Mouse (Mus musculus) small intestine, adult 2 months (tissue): ENCODE data around the gene Ablim2. TPM values are rescaled to one million over a fixed set of nuclear protein-coding genes. Genes with fewer than 3 reads are reported as not detected.

ENCODE experiments used
- H3K27ac ChIP-seq: fragments of 200-500 bp; 2 replicates; pipeline ENCODE4 v1.5.1; 2012; ENCODE audit warnings: low read depth, low read length, control low read depth, inconsistent platforms; ENCODE audit not compliant: insufficient read depth
- H3K27me3 ChIP-seq: fragments of 200-500 bp; 2 replicates; pipeline ENCODE4 v1.6.1; 2012; ENCODE audit warnings: mild to moderate bottlenecking, moderate library complexity, low read length, inconsistent platforms; ENCODE audit not compliant: control insufficient read depth, insufficient read depth
- H3K36me3 ChIP-seq: fragments of 200-500 bp; 2 replicates; pipeline ENCODE4 v1.6.1; 2012; ENCODE audit warnings: mild to moderate bottlenecking, low read length, control low read depth, inconsistent platforms; ENCODE audit not compliant: control insufficient read depth, insufficient read depth
- H3K4me1 ChIP-seq: fragments of 200-500 bp; 2 replicates; pipeline ENCODE4 v1.6.1; 2012; ENCODE audit warnings: low read length, inconsistent platforms, mixed read lengths; ENCODE audit not compliant: control insufficient read depth, insufficient read depth, insufficient read length
- H3K4me3 ChIP-seq: fragments of 200-500 bp; 2 replicates; pipeline ENCODE4 v1.5.1; 2012; ENCODE audit warnings: low read depth, mild to moderate bottlenecking, control low read depth, inconsistent platforms, low read length, moderate library complexity
- CTCF ChIP-seq: fragments of 200-500 bp; IDR thresholded peaks from 2 replicates; pipeline ENCODE4 v1.5.1; 2012; ENCODE audit warnings: low read depth, mild to moderate bottlenecking, control low read depth, inconsistent platforms, low read length, moderate library complexity, mixed read lengths; ENCODE audit not compliant: insufficient replicate concordance, insufficient read length; ENCODE audit errors: extremely low read depth
- POLR2A ChIP-seq: fragments of 200-500 bp; IDR thresholded peaks from 2 replicates; pipeline ENCODE4 v1.6.1; 2012; ENCODE audit warnings: low read depth, mild to moderate bottlenecking, control low read depth, inconsistent platforms, low read length, moderate library complexity
- WGBS: fragments of 180-500 bp; shearing (Covaris S2); methylation state at CpG from one replicate; pipeline ENCODE4 v1.1.7; 2018; 5-methylcytosine and 5-hydroxymethylcytosine counted together
- polyA plus RNA-seq: library from polyadenylated mRNA; depleted of rRNA; stranded (reverse); fragments of >200 nt; gene quantifications from 2 replicates; pipeline ENCODE4 v1.2.3, GENCODE M21; 2012

Gene Ablim2
- polyA plus RNA-seq, 1 experiment = 9.1 TPM

- Histone ChIP-seq H3K4me1 (no peaks in the 10 kb centered on the region; the same call in 1 of the 2 replicates), H3K27ac (no peak overlapping the region), H3K4me3 (no peak overlapping the region), H3K27me3 (no peaks in the 10 kb centered on the region), H3K36me3 (no peaks in the 10 kb centered on the region)
- 69% methylated on average over 3 of the region's 3 CpGs for WGBS
- TF ChIP-seq POLR2A = no peak
- TF ChIP-seq CTCF = no peak
These were observed 52.8 kb downstream of the Ablim2 start for GRCm38 (mm10) chr5:35810526-35810925.

GRCm38 (mm10) chr5:35811639-35812295 is 54.1 kb downstream of the Ablim2 start:
- H3K36me3 ChIP-seq = no peaks in the 10 kb centered on the region
- H3K4me3 ChIP-seq = no peak overlapping the region
- no peaks in the 10 kb centered on the region for H3K27me3 ChIP-seq
- no peaks in the 10 kb centered on the region; the same call in 1 of the 2 replicates for H3K4me1 ChIP-seq
- 58% methylated on average over 13 of the region's 13 CpGs for WGBS
- TF ChIP-seq CTCF = no peak
- no peak overlapping the region for H3K27ac ChIP-seq

DNA sequence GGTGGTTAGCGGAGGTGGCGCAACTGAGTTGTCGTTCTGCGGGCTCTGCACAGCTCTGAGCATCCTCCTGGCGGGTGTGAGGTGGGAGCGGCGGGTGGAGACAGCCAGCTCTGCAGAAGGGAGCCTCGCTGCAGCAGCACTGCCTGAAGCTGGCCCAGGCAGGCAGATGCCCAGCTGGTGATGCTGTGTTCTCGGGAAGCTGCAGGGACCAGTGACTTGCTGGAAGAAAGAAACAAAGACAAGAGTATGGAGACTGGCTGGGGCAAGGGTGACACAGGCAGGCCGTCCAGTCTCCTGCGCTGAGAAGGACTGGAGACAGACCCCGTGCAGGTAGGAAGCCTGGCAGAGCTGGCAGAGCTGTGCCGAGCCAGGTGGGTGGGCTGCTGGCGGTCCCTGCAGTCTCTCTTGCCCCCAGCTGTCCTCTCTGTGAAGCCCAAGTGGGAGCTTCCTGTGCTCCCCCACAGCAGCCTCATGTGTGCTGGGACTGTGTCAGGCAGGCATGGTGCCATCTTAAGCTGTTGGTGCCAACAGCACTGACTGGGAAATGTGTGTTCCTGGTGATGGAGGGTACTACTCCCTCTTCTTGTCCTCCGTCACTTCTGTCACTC is 56.8 kb downstream of the Ablim2 start:
- Histone ChIP-seq H3K4me1 (no peaks in the 10 kb centered on the region; the same call in 1 of the 2 replicates), H3K27me3 (no peaks in the 10 kb centered on the region), H3K4me3 (peak overlapping the region; percentile 4; the same call in 1 of the 2 replicates), H3K36me3 (no peaks in the 10 kb centered on the region), H3K27ac (no peak overlapping the region)
- WGBS = 63% methylated on average over 15 of the region's 15 CpGs
- no peak for TF ChIP-seq CTCF
- TF ChIP-seq POLR2A = no peak

DNA sequence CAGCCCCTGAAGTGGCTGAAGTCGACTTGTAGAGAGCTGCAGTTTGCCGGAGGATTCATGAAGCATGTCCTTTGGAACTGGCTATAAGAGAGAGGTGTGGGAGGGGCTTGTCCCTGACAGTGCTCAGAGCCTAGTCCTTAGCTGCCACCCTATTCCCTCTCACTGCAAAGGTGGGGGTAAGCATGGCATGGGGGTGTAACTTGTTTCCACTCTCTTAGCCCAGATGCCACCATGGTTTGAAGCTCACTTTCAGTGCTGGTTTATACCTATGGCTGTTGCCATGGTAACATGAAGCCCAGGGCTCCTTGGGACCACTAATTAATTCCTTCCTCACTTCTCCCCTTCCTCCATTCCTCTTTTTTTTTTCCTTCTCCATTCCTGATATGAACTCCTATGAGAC is 57.4 kb downstream of the Ablim2 start:
- no peak overlapping the region for H3K4me3 ChIP-seq
- H3K27ac ChIP-seq = no peak overlapping the region
- H3K36me3 ChIP-seq = no peaks in the 10 kb centered on the region
- no peaks in the 10 kb centered on the region for H3K27me3 ChIP-seq
- WGBS = 41% methylated on average over 2 of the region's 2 CpGs
- no peaks in the 10 kb centered on the region; the same call in 1 of the 2 replicates for H3K4me1 ChIP-seq
- TF ChIP-seq POLR2A (no peak), CTCF (no peak)

- Histone ChIP-seq H3K27ac (no peak overlapping the region), H3K27me3 (no peaks in the 10 kb centered on the region), H3K4me1 (no peaks in the 10 kb centered on the region; the same call in 1 of the 2 replicates), H3K36me3 (no peaks in the 10 kb centered on the region), H3K4me3 (no peak overlapping the region)
- 73% methylated on average over 4 of the region's 5 CpGs for WGBS
- TF ChIP-seq POLR2A = no peak
These were observed 59.6 kb downstream of the Ablim2 start for GRCm38 (mm10) chr5:35817266-35817665.

DNA sequence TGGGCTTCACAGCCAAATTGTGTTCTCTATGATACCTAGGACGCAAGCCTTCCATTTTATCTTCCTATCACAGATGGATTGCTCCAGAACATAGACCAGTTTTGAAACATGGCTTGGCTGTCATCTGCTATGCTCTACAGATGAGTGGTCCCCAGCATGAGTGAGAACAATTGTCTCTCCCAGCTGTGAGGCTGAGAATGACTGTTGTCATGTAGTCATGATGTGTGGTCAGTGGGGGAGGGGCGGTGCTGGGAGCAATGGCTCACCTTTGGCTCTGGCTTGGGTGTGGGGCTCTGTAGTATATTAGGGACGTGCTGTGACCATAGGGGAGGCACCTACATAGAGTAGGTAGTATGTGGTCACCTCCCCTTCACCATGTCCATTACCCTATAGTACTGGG is 60.2 kb downstream of the Ablim2 start:
- Histone ChIP-seq H3K27me3 (no peaks in the 10 kb centered on the region), H3K36me3 (no peaks in the 10 kb centered on the region), H3K4me3 (no peak overlapping the region), H3K4me1 (no peaks in the 10 kb centered on the region; the same call in 1 of the 2 replicates), H3K27ac (no peak overlapping the region)
- TF ChIP-seq POLR2A = no peak
- 81% methylated on average over 3 of the region's 3 CpGs for WGBS

DNA sequence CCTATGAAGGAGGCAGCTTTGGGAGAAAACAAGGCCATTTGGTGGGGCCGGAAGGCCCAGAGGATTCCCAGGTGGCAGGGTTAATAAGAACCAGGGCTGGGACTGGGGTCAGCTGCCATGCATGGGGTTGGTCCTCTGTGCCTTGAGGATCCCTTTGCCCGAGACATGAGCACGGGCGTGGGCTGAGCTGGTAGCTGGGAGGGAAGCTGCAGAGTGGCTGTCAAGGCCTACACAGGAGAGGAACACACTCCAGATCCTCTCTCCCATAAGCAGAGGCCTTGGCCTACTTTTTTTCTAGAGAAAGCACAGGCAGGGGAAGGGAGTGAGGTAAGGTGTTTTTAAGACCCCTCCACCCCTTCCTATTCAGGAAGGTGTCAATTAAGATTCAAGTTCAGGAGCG is 65.0 kb downstream of the Ablim2 start:
- Histone ChIP-seq H3K4me3 (no peak overlapping the region), H3K27me3 (no peaks in the 10 kb centered on the region), H3K27ac (no peak overlapping the region), H3K36me3 (no peaks in the 10 kb centered on the region), H3K4me1 (no peaks in the 10 kb centered on the region)
- TF ChIP-seq CTCF = no peak
- TF ChIP-seq POLR2A = no peak
- 89% methylated on average over 5 of the region's 5 CpGs for WGBS
